Mouse (Mus musculus) forebrain, postnatal 0 days (tissue): ENCODE measurements at regions not wholly inside any gene's neighbourhood (a gene's known extent, or its start where the extent isn't known, plus 50 kb on each side); places are given as distances from the start of the nearest gene placed in this dataset.

Experiments used
- ATAC-seq: fragments of 200-750 bp; cut with Nextera tagmentation; 2 replicates; pipeline ENCODE4 v1.8.0; 2017; ENCODE audit warnings: mild to moderate bottlenecking, moderate library complexity
- DNase-seq: peaks from one replicate; pipeline ENCODE4 v3.0.0-alpha.2; 2015
- H3K27ac ChIP-seq: fragments of 300-500 bp; sonication (generic); 2 replicates; pipeline ENCODE4 v1.5.1; 2014; ENCODE audit warnings: low read depth, mild to moderate bottlenecking, antibody characterized with exemption, low read length, moderate library complexity, mixed read lengths
- H3K27me3 ChIP-seq: fragments of 300-500 bp; sonication (generic); 2 replicates; pipeline ENCODE4 v1.6.1; 2014; ENCODE audit warnings: mild to moderate bottlenecking, low read length, mixed read lengths; ENCODE audit not compliant: insufficient read depth
- H3K36me3 ChIP-seq: fragments of 300-500 bp; sonication (generic); 2 replicates; pipeline ENCODE4 v1.6.1; 2014; ENCODE audit warnings: mild to moderate bottlenecking, moderate library complexity; ENCODE audit not compliant: insufficient read depth
- H3K4me1 ChIP-seq: fragments of 300-500 bp; sonication (generic); 2 replicates; pipeline ENCODE4 v1.6.1; 2014; ENCODE audit warnings: antibody characterized with exemption; ENCODE audit not compliant: insufficient read depth
- H3K4me2 ChIP-seq: fragments of 300-500 bp; sonication (generic); 2 replicates; pipeline ENCODE4 v1.6.1; 2014; ENCODE audit warnings: low read depth, mild to moderate bottlenecking, moderate library complexity
- H3K4me3 ChIP-seq: fragments of 300-500 bp; sonication (generic); 2 replicates; pipeline ENCODE4 v1.5.1; 2014; ENCODE audit warnings: low read depth, low read length, mixed read lengths
- H3K9ac ChIP-seq: fragments of 300-500 bp; sonication (generic); 2 replicates; pipeline ENCODE4 v1.6.1; 2014; ENCODE audit warnings: mild to moderate bottlenecking
- H3K9me3 ChIP-seq: fragments of 300-500 bp; sonication (generic); 2 replicates; pipeline ENCODE4 v1.6.1; 2016; ENCODE audit warnings: low read length
- CTCF ChIP-seq: sonication (generic); IDR thresholded peaks from 2 replicates; pipeline ENCODE4 v1.5.1; 2016; ENCODE audit warnings: antibody characterized with exemption, control low read depth, low read depth
- WGBS: fragments of 180-500 bp; shearing (Covaris S2); extraction: QIAGEN DNeasy Blood & Tissue Kit; methylation state at CpG from one replicate; pipeline ENCODE4 v1.1.7; 2014; 5-methylcytosine and 5-hydroxymethylcytosine counted together

DNA sequence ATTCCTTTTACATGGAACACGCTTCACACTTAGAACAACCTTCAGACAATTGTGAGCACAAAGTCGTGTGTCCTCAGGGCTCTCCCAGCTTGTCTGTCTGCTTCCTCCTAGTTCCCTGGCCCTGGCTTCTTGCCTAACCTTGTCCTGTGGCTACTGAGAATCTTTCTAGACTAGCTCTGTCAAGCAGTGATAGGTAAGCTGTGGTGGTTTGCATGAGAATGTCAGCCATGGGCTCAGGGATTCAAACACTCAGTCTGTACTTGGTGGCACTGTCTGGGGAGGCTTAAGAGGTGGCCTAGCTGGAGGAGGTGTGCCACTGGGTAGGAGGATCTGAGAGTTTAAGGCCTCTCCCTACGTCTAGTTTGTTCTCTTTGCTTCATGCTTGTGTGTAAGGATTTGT lies 72.7 kb upstream of the Abca1 start:
- H3K9ac ChIP-seq, result no peak overlapping the region
- H3K4me3 ChIP-seq, result no peak overlapping the region
- no peaks in the 10 kb centered on the region for H3K36me3 ChIP-seq
- no peak for DNase-seq
- ATAC-seq, result no peak
- H3K27ac ChIP-seq, result no peak overlapping the region
- TF ChIP-seq CTCF, result no peak
- no peak overlapping the region for H3K4me2 ChIP-seq
- 77% methylated on average over 3 of the region's 3 CpGs for WGBS
- H3K9me3 ChIP-seq, result no peaks in the 10 kb centered on the region
- H3K27me3 ChIP-seq, result no peaks in the 10 kb centered on the region
- H3K4me1 ChIP-seq, result no peaks in the 10 kb centered on the region

GRCm38 (mm10) chr4:53231867-53232266 lies 72.2 kb upstream of the Abca1 start:
- ATAC-seq, result no peak
- 71% methylated on average over 4 of the region's 4 CpGs for WGBS
- H3K9me3 ChIP-seq, result no peaks in the 10 kb centered on the region
- no peak overlapping the region for H3K9ac ChIP-seq
- DNase-seq, result no peak
- no peaks in the 10 kb centered on the region for H3K27me3 ChIP-seq
- TF ChIP-seq CTCF, result no peak
- H3K4me3 ChIP-seq, result no peak overlapping the region
- no peak overlapping the region for H3K27ac ChIP-seq
- H3K4me1 ChIP-seq, result no peaks in the 10 kb centered on the region
- H3K36me3 ChIP-seq, result no peaks in the 10 kb centered on the region
- H3K4me2 ChIP-seq, result no peak overlapping the region

DNA sequence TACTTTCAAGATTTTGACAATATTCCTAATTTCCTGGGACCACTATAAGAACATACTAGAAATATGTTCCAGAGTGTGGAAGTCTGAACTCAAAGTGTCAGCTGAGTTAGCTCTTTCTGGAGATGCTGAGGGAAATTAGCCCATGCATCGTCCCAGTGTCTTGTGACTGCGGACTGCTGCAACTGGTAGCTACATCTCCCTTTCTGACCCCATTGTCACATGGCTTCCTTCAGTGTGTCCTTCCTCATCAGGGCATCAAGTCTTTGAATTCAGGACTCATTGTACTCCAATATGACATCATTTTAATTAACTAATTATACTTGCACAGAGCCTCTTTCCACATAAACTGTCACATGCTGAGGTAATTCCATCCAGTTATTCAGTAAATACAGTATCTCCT lies 71.4 kb upstream of the Abca1 start:
- H3K27me3 ChIP-seq, result no peaks in the 10 kb centered on the region
- ATAC-seq (no peak), DNase-seq (no peak)
- H3K4me3 ChIP-seq, result no peak overlapping the region
- no peak overlapping the region for H3K9ac ChIP-seq
- no peak for TF ChIP-seq CTCF
- no peaks in the 10 kb centered on the region for H3K9me3 ChIP-seq
- 79% methylated on average over 2 of the region's 2 CpGs for WGBS
- no peaks in the 10 kb centered on the region for H3K4me1 ChIP-seq
- H3K36me3 ChIP-seq, result no peaks in the 10 kb centered on the region
- no peak overlapping the region for H3K4me2 ChIP-seq
- no peak overlapping the region for H3K27ac ChIP-seq

- H3K27ac ChIP-seq, result no peak overlapping the region
- no peaks in the 10 kb centered on the region for H3K27me3 ChIP-seq
- no peak for TF ChIP-seq CTCF
- no peak overlapping the region for H3K9ac ChIP-seq
- H3K36me3 ChIP-seq, result no peaks in the 10 kb centered on the region
- DNase-seq, result no peak
- no peaks in the 10 kb centered on the region for H3K9me3 ChIP-seq
- 73% methylated on average over 4 of the region's 4 CpGs for WGBS
- H3K4me2 ChIP-seq, result no peak overlapping the region
- H3K4me1 ChIP-seq, result no peaks in the 10 kb centered on the region
- H3K4me3 ChIP-seq, result no peak overlapping the region
- no peak for ATAC-seq
Measured at GRCm38 (mm10) chr4:53228444-53228843, 68.7 kb upstream of the Abca1 start.

DNA sequence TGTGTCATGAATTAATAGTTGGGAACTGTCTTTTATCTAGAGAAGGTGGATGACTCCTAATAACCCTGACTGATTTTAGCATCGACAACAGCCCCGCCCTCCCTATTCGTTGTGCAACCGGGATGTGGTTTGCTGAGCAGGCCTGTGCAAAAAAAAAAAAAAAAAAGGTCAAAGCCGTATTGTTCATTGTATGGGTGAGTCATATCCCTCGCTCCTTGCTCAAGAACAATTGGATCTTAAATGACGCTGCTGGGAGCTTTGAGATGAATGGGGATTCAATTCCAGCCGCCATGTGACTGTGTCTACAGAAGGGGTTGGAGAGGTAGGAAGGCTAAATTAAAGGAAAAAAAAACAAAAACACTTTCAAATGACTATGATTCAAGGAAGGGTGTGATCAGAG lies 68.1 kb upstream of the Abca1 start:
- 10% methylated on average over 8 of the region's 8 CpGs for WGBS
- no peak for TF ChIP-seq CTCF
- Histone ChIP-seq H3K27me3 (no peaks in the 10 kb centered on the region), H3K4me1 (no peaks in the 10 kb centered on the region), H3K36me3 (no peaks in the 10 kb centered on the region), H3K4me3 (no peak overlapping the region), H3K27ac (no peak overlapping the region), H3K9me3 (no peaks in the 10 kb centered on the region), H3K4me2 (no peak overlapping the region), H3K9ac (no peak overlapping the region)
- no peak for ATAC-seq
- DNase-seq, result no peak

GRCm38 (mm10) chr4:53227071-53227470 lies 67.4 kb upstream of the Abca1 start:
- no peak for TF ChIP-seq CTCF
- no peak for DNase-seq
- 82% methylated on average over 1 of the region's 1 CpGs for WGBS

GRCm38 (mm10) chr4:53226376-53226775 lies 66.7 kb upstream of the Abca1 start:
- Histone ChIP-seq H3K27ac (no peak overlapping the region), H3K9ac (no peak overlapping the region), H3K27me3 (no peaks in the 10 kb centered on the region), H3K4me1 (no peaks in the 10 kb centered on the region), H3K4me2 (no peak overlapping the region), H3K9me3 (no peaks in the 10 kb centered on the region), H3K36me3 (no peaks in the 10 kb centered on the region), H3K4me3 (no peak overlapping the region)
- TF ChIP-seq CTCF, result no peak
- ATAC-seq, result no peak
- no peak for DNase-seq
- 75% methylated on average over 3 of the region's 3 CpGs for WGBS

More at GRCm38 (mm10) chr4:53227071-53227470, 67.4 kb upstream of the Abca1 start:
- H3K9ac ChIP-seq, result no peak overlapping the region
- no peaks in the 10 kb centered on the region for H3K4me1 ChIP-seq
- no peaks in the 10 kb centered on the region for H3K36me3 ChIP-seq
- H3K4me3 ChIP-seq, result no peak overlapping the region
- ATAC-seq, result no peak
- no peak overlapping the region for H3K27ac ChIP-seq
- H3K27me3 ChIP-seq, result no peaks in the 10 kb centered on the region
- H3K4me2 ChIP-seq, result no peak overlapping the region
- no peaks in the 10 kb centered on the region for H3K9me3 ChIP-seq

DNA sequence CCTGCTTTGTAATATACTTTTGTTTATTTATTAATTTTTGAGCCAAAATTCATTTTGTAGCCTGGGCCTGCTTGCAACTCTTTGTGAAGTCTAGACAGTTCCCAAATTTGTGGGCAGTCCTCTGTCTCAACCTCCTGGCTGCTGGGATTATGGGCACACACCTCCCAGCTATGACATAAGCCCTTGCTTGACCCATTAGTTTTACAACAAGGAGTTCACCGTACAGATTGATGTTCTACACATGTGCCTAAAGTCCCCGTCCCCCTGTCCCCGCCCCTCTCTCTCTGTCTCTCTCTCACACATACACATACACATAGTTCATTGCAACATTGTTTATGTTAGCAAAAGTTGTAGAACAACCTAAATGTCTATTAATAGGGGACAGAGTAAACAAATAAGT lies 63.7 kb upstream of the Abca1 start:
- no peak overlapping the region for H3K4me2 ChIP-seq
- TF ChIP-seq CTCF, result no peak
- no peak for DNase-seq
- H3K9me3 ChIP-seq, result no peaks in the 10 kb centered on the region
- H3K9ac ChIP-seq, result no peak overlapping the region
- H3K4me1 ChIP-seq, result peaks cover 9% of the 10 kb centered on the region
- WGBS, result 92% methylated on average over 3 of the region's 3 CpGs
- ATAC-seq, result no peak
- no peaks in the 10 kb centered on the region for H3K27me3 ChIP-seq
- no peak overlapping the region for H3K4me3 ChIP-seq
- no peak overlapping the region for H3K27ac ChIP-seq
- no peaks in the 10 kb centered on the region for H3K36me3 ChIP-seq
